Mouse (Mus musculus) gastrocnemius, adult 2 months (tissue): ENCODE results near the gene L2hgdh. TPM values are rescaled to one million over a fixed set of nuclear protein-coding genes. Genes with fewer than 3 reads are reported as not detected.

ENCODE experiments used
- DNase-seq: peaks from one replicate; pipeline ENCODE4 v3.0.0; 2022
- H3K27ac ChIP-seq: fragments of 200-600 bp; 2 replicates; pipeline ENCODE4 v1.8.1; 2022; ENCODE audit warnings: mild to moderate bottlenecking
- H3K4me3 ChIP-seq: fragments of 200-600 bp; 2 replicates; pipeline ENCODE4 v1.8.1; 2022; ENCODE audit warnings: mild to moderate bottlenecking, moderate library complexity
- CTCF ChIP-seq: fragments of 200-600 bp; IDR thresholded peaks from 2 replicates; pipeline ENCODE4 v1.8.1; 2022; ENCODE audit warnings: antibody characterized with exemption, mild to moderate bottlenecking, moderate library complexity
- intact Hi-C: fragments of 180-260 bp; cut with DNase I; formaldehyde crosslinking; loops from one replicate; pipeline ENCODE4 v1.15.1; 2025
- total RNA-seq, 2 experiments: library from RNA; stranded (reverse); gene quantifications; 2 replicates each; pipeline ENCODE4 v1.2.3; 2021

Gene L2hgdh
- total RNA-seq, 2 experiments from 2014 or later = 38.7 to 39.6 TPM

GRCm38 (mm10) chr12:69757418-69758141, 32.9 kb upstream of the L2hgdh start:
- DNase-seq = peak; percentile 91
- TF ChIP-seq CTCF = peak; percentile 93; the same call in 1 of the 2 replicates
- intact Hi-C loops = loop anchor here (1.0 to 10.0 kb wide), 5 partner anchors 35 to 387 kb away; partner anchors contain the start of genes Cdkl1 and Map4k5
- Histone ChIP-seq H3K4me3 (peak overlapping the region; percentile 62), H3K27ac (peak overlapping the region; percentile 85)

GRCm38 (mm10) chr12:69756015-69756414, 31.3 kb upstream of the L2hgdh start:
- Histone ChIP-seq H3K27ac (no peak overlapping the region), H3K4me3 (no peak overlapping the region)
- no peak for DNase-seq
- TF ChIP-seq CTCF = no peak
- intact Hi-C loops = loop anchor here (5.0 to 10.0 kb wide), 4 partner anchors 36 to 389 kb away; partner anchors contain the start of gene Cdkl1

DNA sequence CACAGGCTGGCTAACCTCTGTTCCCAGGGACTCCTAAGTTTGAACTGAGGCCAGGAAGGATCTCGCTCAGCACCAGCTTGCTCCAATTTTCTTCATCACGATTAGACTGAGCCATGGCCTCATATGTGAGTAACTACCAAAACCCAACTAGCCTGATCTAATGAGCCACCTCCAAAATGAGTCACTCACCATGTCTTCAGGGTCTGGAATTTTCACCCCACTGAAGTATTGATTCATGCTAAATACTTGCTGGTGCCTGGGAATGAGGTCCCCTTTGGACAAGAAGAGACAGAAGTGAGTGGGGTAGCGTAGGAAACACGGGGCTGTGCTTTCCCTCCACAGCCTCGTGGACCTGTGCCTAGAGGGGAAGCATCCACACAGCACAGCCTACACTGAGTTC, 29.3 kb upstream of the L2hgdh start:
- no peak for TF ChIP-seq CTCF
- Histone ChIP-seq H3K27ac (no peak overlapping the region), H3K4me3 (no peak overlapping the region)
- intact Hi-C loops = loop anchor here (10.0 kb wide), 3 partner anchors 71 to 391 kb away; no protein-coding TSS in a partner anchor
- DNase-seq = no peak

GRCm38 (mm10) chr12:69751864-69752341, 27.2 kb upstream of the L2hgdh start:
- no peak for TF ChIP-seq CTCF
- Histone ChIP-seq H3K27ac (peak overlapping the region; percentile 62), H3K4me3 (peak overlapping the region; percentile 32)
- DNase-seq = peak; percentile 24
- intact Hi-C loops = loop anchor here (10.0 kb wide), 3 partner anchors 73 to 393 kb away; no protein-coding TSS in a partner anchor

DNA sequence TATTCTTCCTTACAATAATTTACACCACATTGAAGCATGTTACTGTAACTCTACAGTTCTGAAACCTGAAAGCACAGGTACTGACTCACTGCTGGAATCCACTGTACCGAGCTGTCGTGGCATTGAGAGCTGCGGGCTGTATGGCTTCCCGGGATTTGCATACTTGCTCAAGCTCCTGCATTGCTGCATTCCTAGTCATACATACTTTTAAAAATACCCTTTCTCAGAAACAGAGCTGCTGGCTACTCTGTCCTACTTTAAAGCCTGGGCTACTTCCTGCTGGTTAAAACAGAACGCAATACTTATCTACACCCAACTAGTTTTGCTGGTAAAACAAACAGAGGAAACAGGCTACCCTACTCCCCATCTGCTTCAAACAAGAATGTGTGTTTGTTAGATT, 19.5 kb upstream of the L2hgdh start:
- no peak for TF ChIP-seq CTCF
- H3K27ac ChIP-seq = no peak overlapping the region
- H3K4me3 ChIP-seq = no peak overlapping the region
- intact Hi-C loops = no loop called here
- no peak for DNase-seq

DNA sequence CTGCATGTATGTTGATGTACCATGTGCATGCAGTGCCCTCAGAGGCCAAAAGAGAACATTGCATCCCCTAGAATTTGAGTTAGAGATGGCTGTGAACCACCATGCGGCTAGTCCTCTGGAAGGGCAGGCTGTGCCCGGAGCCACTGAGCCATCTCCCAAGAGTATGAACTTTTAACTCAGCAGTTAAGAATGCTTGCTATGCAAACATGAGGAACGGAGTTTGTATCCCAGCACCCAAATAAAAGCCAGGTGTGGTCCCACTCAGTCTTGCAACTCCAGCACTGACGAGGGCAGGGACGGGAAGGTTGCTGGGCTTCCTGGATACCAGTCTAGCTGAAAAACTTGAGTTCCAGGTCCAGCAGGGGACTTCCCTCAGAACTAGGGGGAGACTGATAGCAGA, 17.3 kb upstream of the L2hgdh start:
- H3K4me3 ChIP-seq = no peak overlapping the region
- no peak overlapping the region for H3K27ac ChIP-seq
- DNase-seq = no peak
- intact Hi-C loops = no loop called here
- no peak for TF ChIP-seq CTCF

DNA sequence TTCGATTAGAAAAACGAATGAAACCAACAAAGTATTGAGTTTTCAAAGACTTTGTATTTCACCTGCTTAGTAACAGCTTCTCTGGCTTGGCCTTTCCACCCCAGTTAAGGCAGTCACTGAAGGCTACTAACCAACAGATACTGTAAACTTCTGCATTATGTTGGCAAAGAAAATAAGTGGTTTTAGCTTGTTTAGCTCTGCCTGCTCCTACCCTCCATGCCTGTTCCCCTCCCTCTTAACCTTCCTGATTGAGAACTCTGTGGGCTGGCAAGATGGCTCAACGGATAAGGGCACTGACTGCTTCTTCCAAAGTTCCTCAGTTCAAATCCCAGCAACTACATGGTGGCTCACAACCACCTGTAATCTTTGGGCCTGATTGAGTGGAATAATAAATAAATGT, 9.2 kb upstream of the L2hgdh start:
- no peak for TF ChIP-seq CTCF
- intact Hi-C loops = loop anchor here (2.0 kb wide), 1 partner anchor 161 kb away; no protein-coding TSS in a partner anchor
- H3K27ac ChIP-seq = peak overlapping the region; percentile 77
- DNase-seq = no peak
- H3K4me3 ChIP-seq = peak overlapping the region; percentile 50

DNA sequence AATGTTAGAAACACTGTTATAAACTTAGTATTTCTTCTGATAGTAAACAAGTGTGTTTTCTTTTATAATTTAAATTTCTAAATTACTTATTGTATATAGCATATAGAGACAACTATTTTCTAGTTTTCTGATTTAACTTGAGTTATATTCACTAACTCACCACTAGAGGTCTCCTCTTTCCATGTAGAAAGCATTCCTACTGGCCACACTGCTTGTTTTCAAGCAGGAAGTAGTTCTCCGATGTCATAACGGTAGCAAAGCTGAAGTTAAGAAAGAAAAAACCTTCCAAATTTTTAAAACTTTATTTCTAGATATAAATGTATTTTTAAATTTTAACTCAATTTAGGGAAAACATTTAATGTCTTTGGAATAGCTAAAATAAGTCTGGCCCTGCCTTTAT, 8.8 kb upstream of the L2hgdh start:
- Histone ChIP-seq H3K4me3 (peak overlapping the region; percentile 50), H3K27ac (peak overlapping the region; percentile 77)
- intact Hi-C loops = no loop called here
- no peak for DNase-seq
- TF ChIP-seq CTCF = peak; percentile 84

DNA sequence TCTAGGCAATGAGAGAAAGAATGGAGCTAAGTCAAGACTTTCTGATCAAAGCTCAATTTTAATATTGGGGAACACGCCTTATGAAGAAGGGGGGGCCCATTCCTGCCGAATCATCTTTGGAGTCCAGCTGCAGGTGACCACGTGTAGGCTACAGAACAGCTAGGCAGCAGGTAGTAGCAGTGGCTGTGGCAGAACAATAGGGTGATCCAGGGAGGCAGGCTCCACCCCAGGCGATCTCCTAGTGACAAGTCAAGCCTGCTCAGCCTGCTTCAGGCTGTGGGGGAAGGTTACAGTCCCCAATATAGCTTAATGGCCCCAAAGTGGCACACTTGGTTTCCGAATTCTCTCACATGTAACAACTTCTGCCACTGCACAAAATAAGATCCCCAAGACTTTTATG, 7.5 kb upstream of the L2hgdh start:
- TF ChIP-seq CTCF = no peak
- no peak for DNase-seq
- H3K27ac ChIP-seq = no peak overlapping the region
- H3K4me3 ChIP-seq = no peak overlapping the region
- intact Hi-C loops = no loop called here

DNA sequence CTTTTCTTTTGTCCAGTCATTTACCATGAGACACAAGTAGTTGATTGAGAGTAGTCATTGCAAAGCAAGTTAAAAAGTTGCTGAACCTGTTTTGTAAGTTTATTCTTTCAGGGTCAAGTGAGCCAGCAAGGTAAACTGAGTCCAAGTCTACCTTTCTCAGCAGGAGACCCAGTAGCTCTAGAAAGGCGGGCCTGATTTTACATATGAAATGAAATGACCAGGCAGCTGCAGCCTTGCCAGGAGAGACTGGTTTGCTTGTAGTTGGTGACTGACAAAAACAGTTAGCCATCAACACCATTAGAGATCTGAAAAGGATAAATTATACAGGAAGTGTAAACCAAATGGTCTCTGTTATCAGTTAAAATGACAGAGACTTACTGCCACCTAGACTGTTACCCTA, 5.6 kb upstream of the L2hgdh start:
- Histone ChIP-seq H3K27ac (no peak overlapping the region), H3K4me3 (no peak overlapping the region)
- no peak for DNase-seq
- TF ChIP-seq CTCF = no peak
- intact Hi-C loops = no loop called here

GRCm38 (mm10) chr12:69729246-69729645, 4.6 kb upstream of the L2hgdh start:
- no peak for DNase-seq
- no peak overlapping the region for H3K27ac ChIP-seq
- no peak overlapping the region for H3K4me3 ChIP-seq
- intact Hi-C loops = no loop called here
- no peak for TF ChIP-seq CTCF

GRCm38 (mm10) chr12:69724018-69724710, 509 bp downstream of the L2hgdh start:
- no peak for DNase-seq
- intact Hi-C loops = no loop called here
- Histone ChIP-seq H3K27ac (peak overlapping the region; percentile 96), H3K4me3 (peak overlapping the region; percentile 84)
- TF ChIP-seq CTCF = no peak

- intact Hi-C loops = no loop called here
- H3K4me3 ChIP-seq = no peak overlapping the region
- no peak for TF ChIP-seq CTCF
- DNase-seq = no peak
- H3K27ac ChIP-seq = no peak overlapping the region
Observed at GRCm38 (mm10) chr12:69723376-69723775, 1.3 kb downstream of the L2hgdh start.
